Mouse (Mus musculus): Measurements from ENCODE around the gene Ttc34.

DNA sequence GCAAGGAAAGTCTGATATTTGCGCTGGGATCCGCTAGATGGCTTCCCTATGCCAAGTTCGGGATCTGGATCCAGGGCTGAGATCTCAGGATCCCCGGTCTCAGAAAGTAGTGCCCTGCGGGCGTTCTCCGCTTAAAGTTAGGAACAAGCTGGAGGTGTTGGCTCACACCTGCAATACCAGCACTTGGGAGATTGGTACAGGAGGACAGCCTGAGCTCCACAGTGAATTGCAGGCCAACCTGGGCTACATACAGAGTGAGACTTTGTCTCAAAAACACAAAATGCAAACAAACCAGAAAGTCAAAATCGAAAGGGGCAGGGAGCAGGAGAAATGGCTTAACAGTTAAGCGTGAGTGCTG is 19.2 kb downstream of the Ttc34 start:
- no peak for TF ChIP-seq CTCF (conservative IDR thresholded peaks at IDR 0.05; ENCODE audit: low read length)
- no peak for TF ChIP-seq NANOG (IDR thresholded peaks at IDR 0.05; ENCODE audit: borderline replicate concordance, low read length)
